Mouse (Mus musculus): ENCODE results near the gene Gm42372.

DNA sequence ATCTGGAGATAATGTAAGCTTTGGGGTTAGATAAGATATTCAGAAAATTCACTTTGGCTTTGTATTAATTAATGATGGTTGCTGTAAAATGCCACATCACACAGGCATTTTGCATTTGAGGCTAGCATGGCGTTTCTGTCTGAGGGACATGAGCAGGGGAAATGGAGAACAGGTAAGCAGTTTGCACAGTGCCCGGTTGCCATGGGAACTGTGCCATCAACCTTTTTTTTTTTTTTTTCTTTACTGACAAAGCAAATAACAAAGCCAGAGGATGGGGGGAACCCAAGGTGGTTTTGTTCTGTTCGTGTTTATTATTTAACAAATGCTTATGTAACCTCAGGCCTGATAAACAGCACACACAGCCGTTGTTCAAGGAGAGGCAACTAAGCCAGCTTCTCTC lies 40.0 kb upstream of the Gm42372 start:
- TF ChIP-seq POLR2A (IDR thresholded peaks at IDR 0.05; ENCODE audit: extremely low read depth, insufficient read depth, low read length) (no peak), CTCF (IDR thresholded peaks at IDR 0.05; ENCODE audit: extremely low read depth, insufficient read depth, low read length) (no peak)

Measured in cortical plate, adult 2 months (tissue).